Mouse (Mus musculus): Measurements from ENCODE around the gene Mbnl1. TPM values are rescaled to one million over a fixed set of nuclear protein-coding genes. Genes with fewer than 3 reads are reported as not detected.

Gene Mbnl1
- polyA plus RNA-seq, 1 experiment from 2014 or later, result 311 TPM

DNA sequence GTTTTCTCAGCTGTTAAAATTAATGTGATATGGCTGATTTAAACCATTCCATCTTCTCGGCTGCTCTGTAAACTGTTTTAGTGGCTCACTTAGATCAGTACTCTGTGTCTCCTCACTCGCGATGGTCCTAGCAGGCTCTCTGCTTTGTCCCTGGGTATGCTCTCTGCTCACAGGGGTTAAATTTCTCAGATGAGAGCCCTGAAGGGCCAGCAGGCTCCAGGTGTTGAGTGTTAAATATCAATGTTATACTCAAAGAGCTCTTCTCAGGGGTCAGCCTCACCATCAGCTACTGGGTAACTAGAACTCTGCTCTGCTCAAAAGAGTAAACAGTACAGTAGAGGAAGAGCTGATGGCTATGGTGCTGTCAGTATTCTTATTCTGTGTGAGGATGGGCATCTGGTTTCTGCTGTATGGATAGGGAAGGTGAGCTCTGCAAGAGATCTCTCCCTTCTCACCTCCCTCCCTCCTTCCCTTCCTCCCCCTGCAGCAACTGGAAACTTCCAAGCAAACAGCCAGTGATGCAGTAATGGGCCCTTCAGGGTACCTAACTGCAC lies 44.7 kb downstream of the Mbnl1 start:
- H3K79me2 ChIP-seq (ENCODE audit: inconsistent target), result peaks cover 100% of the 10 kb centered on the region
- H3K27ac ChIP-seq, result peak overlapping the region; percentile 71
- no peaks in the 10 kb centered on the region for H3K36me3 ChIP-seq (ENCODE audit: inconsistent target)
- no peak overlapping the region for H3K4me3 ChIP-seq (ENCODE audit: inconsistent target)
- WGBS (ENCODE audit: missing documents), result 88% methylated on average over 3 of the region's 3 CpGs

- 27% methylated on average over 3 of the region's 3 CpGs for WGBS (ENCODE audit: missing documents)
- Histone ChIP-seq H3K4me3 (ENCODE audit: inconsistent target) (no peak overlapping the region), H3K79me2 (ENCODE audit: inconsistent target) (peaks cover 100% of the 10 kb centered on the region), H3K27ac (no peak overlapping the region), H3K36me3 (ENCODE audit: inconsistent target) (no peaks in the 10 kb centered on the region)
Observed at GRCm38 (mm10) chr3:60519337-60519736, 46.7 kb downstream of the Mbnl1 start.

DNA sequence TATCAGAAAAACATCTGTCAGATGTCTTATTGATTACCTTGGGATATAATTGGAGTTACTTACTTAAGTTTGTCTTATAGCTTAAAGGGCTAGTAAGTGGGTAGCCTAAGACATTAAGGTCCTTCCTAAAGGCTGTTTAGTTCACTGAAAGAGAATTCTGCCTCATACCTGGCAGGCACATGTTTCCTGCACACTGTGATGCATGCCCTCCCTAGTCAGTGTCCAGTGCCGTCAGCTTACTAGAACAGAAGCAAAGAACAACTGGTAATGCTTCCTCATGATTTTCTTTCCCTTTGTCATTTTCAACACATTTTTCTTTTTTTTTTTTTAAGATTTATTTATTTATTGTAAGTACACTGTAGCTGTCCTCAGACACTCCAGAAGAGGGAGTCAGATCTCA lies 51.5 kb downstream of the Mbnl1 start:
- H3K4me3 ChIP-seq (ENCODE audit: inconsistent target), result no peak overlapping the region
- no peak overlapping the region for H3K27ac ChIP-seq
- peaks cover 100% of the 10 kb centered on the region for H3K79me2 ChIP-seq (ENCODE audit: inconsistent target)
- WGBS (ENCODE audit: missing documents), result no CpG with 5 or more reads among the region's 1 CpGs
- H3K36me3 ChIP-seq (ENCODE audit: inconsistent target), result peaks cover 4% of the 10 kb centered on the region; the same call in 1 of the 2 replicates

- peaks cover 12% of the 10 kb centered on the region; the same call in 1 of the 2 replicates for H3K36me3 ChIP-seq (ENCODE audit: inconsistent target)
Observed at GRCm38 (mm10) chr3:60531286-60531685, 58.7 kb downstream of the Mbnl1 start.

GRCm38 (mm10) chr3:60531826-60532225 lies 59.2 kb downstream of the Mbnl1 start:
- Histone ChIP-seq H3K79me2 (ENCODE audit: inconsistent target) (peaks cover 100% of the 10 kb centered on the region), H3K36me3 (ENCODE audit: inconsistent target) (peaks cover 12% of the 10 kb centered on the region; the same call in 1 of the 2 replicates), H3K4me3 (ENCODE audit: inconsistent target) (no peak overlapping the region), H3K27ac (0 out of 2 replicates have a peak overlapping the region, but pooled peaks have one; percentile 18)
- 78% methylated on average over 1 of the region's 2 CpGs for WGBS (ENCODE audit: missing documents)

More at GRCm38 (mm10) chr3:60531286-60531685, 58.7 kb downstream of the Mbnl1 start:
- 1% methylated on average over 5 of the region's 5 CpGs for WGBS (ENCODE audit: missing documents)
- Histone ChIP-seq H3K79me2 (ENCODE audit: inconsistent target) (peaks cover 100% of the 10 kb centered on the region), H3K27ac (peak overlapping the region; percentile 18; the same call in 1 of the 2 replicates), H3K4me3 (ENCODE audit: inconsistent target) (no peak overlapping the region)

GRCm38 (mm10) chr3:60535224-60535623 lies 62.6 kb downstream of the Mbnl1 start:
- H3K27ac ChIP-seq, result 0 out of 2 replicates have a peak overlapping the region, but pooled peaks have one; percentile 9
- 25% methylated on average over 3 of the region's 3 CpGs for WGBS (ENCODE audit: missing documents)
- no peak overlapping the region for H3K4me3 ChIP-seq (ENCODE audit: inconsistent target)

GRCm38 (mm10) chr3:60537063-60537462 lies 64.4 kb downstream of the Mbnl1 start:
- peak overlapping the region; percentile 37 for H3K27ac ChIP-seq
- no peak overlapping the region; the same call in 1 of the 2 replicates for H3K4me3 ChIP-seq (ENCODE audit: inconsistent target)
- peaks cover 100% of the 10 kb centered on the region for H3K79me2 ChIP-seq (ENCODE audit: inconsistent target)
- 0% methylated on average over 2 of the region's 2 CpGs for WGBS (ENCODE audit: missing documents)
- no peaks in the 10 kb centered on the region for H3K36me3 ChIP-seq (ENCODE audit: inconsistent target)

More at GRCm38 (mm10) chr3:60535224-60535623, 62.6 kb downstream of the Mbnl1 start:
- H3K79me2 ChIP-seq (ENCODE audit: inconsistent target), result peaks cover 100% of the 10 kb centered on the region
- H3K36me3 ChIP-seq (ENCODE audit: inconsistent target), result no peaks in the 10 kb centered on the region

GRCm38 (mm10) chr3:60538214-60538971 lies 65.8 kb downstream of the Mbnl1 start:
- H3K79me2 ChIP-seq (ENCODE audit: inconsistent target), result peaks cover 100% of the 10 kb centered on the region
- H3K27ac ChIP-seq, result no peak overlapping the region
- 53% methylated on average over 3 of the region's 3 CpGs for WGBS (ENCODE audit: missing documents)
- no peak overlapping the region for H3K4me3 ChIP-seq (ENCODE audit: inconsistent target)
- no peaks in the 10 kb centered on the region for H3K36me3 ChIP-seq (ENCODE audit: inconsistent target)

DNA sequence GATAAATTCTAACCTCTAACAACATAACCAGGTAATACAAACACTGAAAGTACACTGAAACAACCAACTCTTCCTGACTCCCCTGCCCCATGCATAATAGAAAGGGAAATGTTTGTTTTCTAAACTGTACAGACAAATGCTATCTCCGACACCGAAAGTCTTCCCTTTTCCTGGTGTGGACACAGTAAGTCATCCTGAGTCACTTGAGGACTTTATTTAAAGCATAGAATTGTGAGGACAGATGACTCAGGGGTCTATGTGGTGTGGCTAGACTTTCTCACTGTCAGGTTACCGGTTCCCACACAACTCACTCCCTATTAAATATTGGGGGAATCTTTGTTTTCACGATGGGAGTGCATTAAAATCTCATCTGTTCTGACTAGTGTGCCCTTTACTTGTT lies 68.5 kb downstream of the Mbnl1 start:
- Histone ChIP-seq H3K36me3 (ENCODE audit: inconsistent target) (no peaks in the 10 kb centered on the region; the same call in 1 of the 2 replicates), H3K79me2 (ENCODE audit: inconsistent target) (peaks cover 100% of the 10 kb centered on the region), H3K4me3 (ENCODE audit: inconsistent target) (no peak overlapping the region), H3K27ac (no peak overlapping the region)
- WGBS (ENCODE audit: missing documents), result 72% methylated on average over 4 of the region's 4 CpGs

DNA sequence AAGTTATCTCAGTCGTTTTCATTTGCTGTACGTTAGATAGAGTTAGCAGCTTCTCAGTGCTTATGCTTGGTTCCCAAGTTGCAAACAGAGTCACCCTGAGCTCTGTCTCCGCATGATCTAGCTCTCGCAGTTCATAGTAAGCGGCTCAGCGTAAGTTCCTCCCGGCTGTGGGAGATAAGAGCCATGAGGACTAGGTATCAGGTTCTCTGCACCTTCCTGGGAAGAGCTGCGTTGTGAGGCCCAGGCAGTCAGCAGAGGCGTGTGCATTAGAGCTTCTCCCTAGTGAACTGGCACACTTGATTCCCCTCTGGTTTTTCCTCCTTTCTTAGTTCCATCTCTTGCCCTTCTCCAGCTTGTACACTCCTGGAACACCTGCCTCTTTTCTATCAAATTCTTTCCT lies 73.6 kb downstream of the Mbnl1 start:
- peaks cover 14% of the 10 kb centered on the region; the same call in 1 of the 2 replicates for H3K36me3 ChIP-seq (ENCODE audit: inconsistent target)
- no peak overlapping the region for H3K4me3 ChIP-seq (ENCODE audit: inconsistent target)
- no peak overlapping the region for H3K27ac ChIP-seq
- peaks cover 100% of the 10 kb centered on the region for H3K79me2 ChIP-seq (ENCODE audit: inconsistent target)
- 86% methylated on average over 9 of the region's 9 CpGs for WGBS (ENCODE audit: missing documents)

DNA sequence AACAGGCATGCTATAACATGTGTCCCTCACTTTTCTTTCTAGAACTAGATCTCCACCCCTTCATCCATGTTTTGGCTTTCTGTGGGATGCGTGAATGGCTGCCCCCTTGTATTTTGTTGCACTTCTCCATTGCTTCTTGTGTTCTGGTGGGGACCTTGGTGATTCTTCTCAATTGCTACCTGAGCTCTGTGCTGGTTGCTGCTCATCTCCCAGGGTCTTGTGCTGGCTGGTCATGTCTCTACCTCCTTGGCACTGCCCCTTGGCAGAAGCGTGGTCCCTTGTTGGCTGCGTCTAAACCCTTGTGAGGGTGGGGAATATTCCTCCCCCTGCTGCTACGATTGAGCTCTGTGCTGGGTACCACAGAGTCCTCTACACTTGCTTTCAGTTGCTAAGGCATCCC lies 74.3 kb downstream of the Mbnl1 start:
- H3K27ac ChIP-seq, result no peak overlapping the region
- H3K4me3 ChIP-seq (ENCODE audit: inconsistent target), result no peak overlapping the region
- H3K36me3 ChIP-seq (ENCODE audit: inconsistent target), result peaks cover 20% of the 10 kb centered on the region; the same call in 1 of the 2 replicates
- WGBS (ENCODE audit: missing documents), result 93% methylated on average over 4 of the region's 4 CpGs
- peaks cover 100% of the 10 kb centered on the region for H3K79me2 ChIP-seq (ENCODE audit: inconsistent target)

DNA sequence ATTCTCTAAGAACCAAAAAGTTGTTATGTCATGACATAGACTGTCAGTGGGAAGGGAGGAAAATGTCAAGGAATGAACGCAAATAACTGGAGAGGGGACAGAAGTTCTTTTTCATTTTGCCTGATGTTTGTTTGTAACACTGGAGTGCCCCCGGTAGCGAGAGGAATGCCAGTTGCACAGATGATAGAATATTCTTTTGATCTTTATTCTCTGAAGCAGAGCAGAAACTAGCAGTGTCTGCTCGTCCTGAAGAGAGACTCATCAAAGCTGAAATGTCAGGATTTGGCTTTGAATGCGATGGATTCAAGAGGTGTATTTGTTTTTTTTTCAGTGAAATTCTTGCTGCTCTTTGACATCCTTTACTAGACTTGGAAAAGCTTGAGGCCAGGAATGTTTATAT lies 77.9 kb downstream of the Mbnl1 start:
- 94% methylated on average over 5 of the region's 5 CpGs for WGBS (ENCODE audit: missing documents)
- Histone ChIP-seq H3K27ac (no peak overlapping the region), H3K36me3 (ENCODE audit: inconsistent target) (peaks cover 23% of the 10 kb centered on the region; the same call in 1 of the 2 replicates), H3K4me3 (ENCODE audit: inconsistent target) (no peak overlapping the region), H3K79me2 (ENCODE audit: inconsistent target) (peaks cover 100% of the 10 kb centered on the region)

DNA sequence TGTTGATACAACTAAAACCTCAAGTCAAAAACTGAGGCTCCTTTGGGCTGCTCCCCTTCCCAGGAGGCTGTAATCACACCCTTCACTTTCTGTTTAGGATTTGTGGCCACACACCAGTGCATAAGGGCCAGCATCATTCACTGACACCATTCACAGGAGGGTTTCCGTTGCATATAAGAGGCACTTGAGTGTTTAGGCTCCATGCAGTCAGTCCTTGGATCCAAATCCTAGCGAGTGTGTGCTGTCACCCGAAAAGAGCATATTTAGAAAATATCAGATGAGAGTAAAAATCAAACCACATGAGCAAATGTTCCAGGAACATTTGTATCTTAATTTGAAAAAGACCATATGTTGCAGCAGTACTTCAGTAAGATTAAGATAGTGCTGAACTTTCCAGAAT lies 79.0 kb downstream of the Mbnl1 start:
- 94% methylated on average over 3 of the region's 3 CpGs for WGBS (ENCODE audit: missing documents)
- H3K4me3 ChIP-seq (ENCODE audit: inconsistent target), result no peak overlapping the region
- peaks cover 23% of the 10 kb centered on the region; the same call in 1 of the 2 replicates for H3K36me3 ChIP-seq (ENCODE audit: inconsistent target)
- peaks cover 100% of the 10 kb centered on the region for H3K79me2 ChIP-seq (ENCODE audit: inconsistent target)
- no peak overlapping the region for H3K27ac ChIP-seq

DNA sequence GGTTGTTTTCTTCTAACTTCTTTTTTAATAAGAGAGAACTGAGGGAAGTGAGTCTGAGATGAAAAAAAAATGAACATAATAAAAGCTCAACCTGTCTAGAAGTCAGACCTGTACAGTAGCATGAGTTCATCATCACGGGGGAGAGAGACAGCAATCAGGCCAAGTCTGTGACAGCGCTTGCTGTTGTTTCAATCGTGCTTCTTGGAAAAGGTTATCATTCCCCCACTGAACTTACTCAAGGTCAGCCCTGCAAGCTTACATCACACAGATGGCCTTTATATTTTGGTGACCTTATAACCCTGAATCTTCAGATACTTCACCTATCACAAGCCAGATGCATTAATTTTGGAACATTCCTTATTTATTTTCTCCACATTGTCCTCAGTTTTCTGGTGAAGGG lies 80.4 kb downstream of the Mbnl1 start:
- Histone ChIP-seq H3K79me2 (ENCODE audit: inconsistent target) (peaks cover 100% of the 10 kb centered on the region), H3K27ac (no peak overlapping the region), H3K36me3 (ENCODE audit: inconsistent target) (peaks cover 20% of the 10 kb centered on the region; the same call in 1 of the 2 replicates), H3K4me3 (ENCODE audit: inconsistent target) (no peak overlapping the region)
- WGBS (ENCODE audit: missing documents), result 94% methylated on average over 3 of the region's 3 CpGs

- 75% methylated on average over 3 of the region's 3 CpGs for WGBS (ENCODE audit: missing documents)
- H3K27ac ChIP-seq, result no peak overlapping the region
- H3K36me3 ChIP-seq (ENCODE audit: inconsistent target), result peaks cover 20% of the 10 kb centered on the region; the same call in 1 of the 2 replicates
- no peak overlapping the region for H3K4me3 ChIP-seq (ENCODE audit: inconsistent target)
- H3K79me2 ChIP-seq (ENCODE audit: inconsistent target), result peaks cover 100% of the 10 kb centered on the region
Observed at GRCm38 (mm10) chr3:60556596-60556995, 84.0 kb downstream of the Mbnl1 start.
